Mouse (Mus musculus) ovary, postnatal 10 days (tissue): ENCODE results near the gene Prap1.
"Not testable (repeated sequence)": the region's sequence is repeated elsewhere in the genome, so short reads cannot be mapped to it uniquely, and the experiment has no call there.

Source experiments
- DNase-seq: peaks from one replicate; pipeline ENCODE4 v3.0.0; 2022; ENCODE audit warnings: low spot score

The Prap1 gene

GRCm38 (mm10) chr7:140134033-140134432, 40.8 kb downstream of the Prap1 start:
- not testable (repeated sequence) for DNase-seq

GRCm38 (mm10) chr7:140135106-140135770, 42.0 kb downstream of the Prap1 start:
- no peak for DNase-seq

- DNase-seq: peak; percentile 97
Observed at GRCm38 (mm10) chr7:140137135-140138020, 44.2 kb downstream of the Prap1 start, which contains the start of gene Mtg1. Gene Mtg1, plus strand, starts transcription at chr7:140137564.

- DNase-seq: no peak
Observed at GRCm38 (mm10) chr7:140138021-140138310, 44.8 kb downstream of the Prap1 start.

GRCm38 (mm10) chr7:140141350-140141749, 48.2 kb downstream of the Prap1 start:
- DNase-seq: no peak

- DNase-seq: no peak
Observed at GRCm38 (mm10) chr7:140144550-140144949, 51.4 kb downstream of the Prap1 start.
